Mouse (Mus musculus) MEL (cell line): ENCODE data around the gene Kctd10. TPM values are rescaled to one million over a fixed set of nuclear protein-coding genes. Genes with fewer than 3 reads are reported as not detected.

Experiments used
- DNase-seq: peaks from one replicate; pipeline ENCODE4 v3.0.0; 2011; ENCODE audit warnings: low read depth, low spot score
- H3K27ac ChIP-seq: 2 replicates; pipeline ENCODE4 v1.5.1; 2012; ENCODE audit warnings: low read depth, mild to moderate bottlenecking, control low read depth, low read length, moderate library complexity; ENCODE audit not compliant: control insufficient read depth
- H3K27me3 ChIP-seq, 2 experiments: fragments of 150-350 bp in 1 of 2; sonication (generic) in 1 of 2; 2 replicates each; pipeline ENCODE4 v1.6.1; 2012; ENCODE audit warnings: low read length in 2 of 2, mild to moderate bottlenecking in 2 of 2, improper control_type of control experiment in 1 of 2, moderate library complexity in 1 of 2; ENCODE audit not compliant: insufficient read depth in 2 of 2, control insufficient read depth in 1 of 2
- H3K36me3 ChIP-seq, 2 experiments: 2 replicates each; pipeline ENCODE4 v1.6.1; 2012 to 2014; ENCODE audit warnings: low read length in 2 of 2, improper control_type of control experiment in 1 of 2, inconsistent platforms in 1 of 2, mild to moderate bottlenecking in 1 of 2; ENCODE audit not compliant: insufficient read depth in 2 of 2, control insufficient read depth in 1 of 2
- H3K4me1 ChIP-seq, 2 experiments: fragments of 150-350 bp in 1 of 2; sonication (generic) in 1 of 2; 2 replicates each; pipeline ENCODE4 v1.6.1; 2012; ENCODE audit warnings: low read length in 2 of 2, improper control_type of control experiment in 1 of 2, mild to moderate bottlenecking in 1 of 2; ENCODE audit not compliant: insufficient read depth in 2 of 2, control insufficient read depth in 1 of 2
- H3K4me3 ChIP-seq, 2 experiments: fragments of 150-350 bp in 1 of 2; sonication (generic) in 1 of 2; 2 replicates each; pipeline ENCODE4 v1.5.1; 2012; ENCODE audit warnings: low read depth in 2 of 2, low read length in 2 of 2, mild to moderate bottlenecking in 2 of 2, moderate library complexity in 2 of 2, control low read depth in 1 of 2, improper control_type of control experiment in 1 of 2; ENCODE audit not compliant: control insufficient read depth in 1 of 2, insufficient read depth in 1 of 2
- H3K79me2 ChIP-seq: 2 replicates; pipeline ENCODE4 v1.6.1; 2012; ENCODE audit warnings: mild to moderate bottlenecking, low read length, moderate library complexity; ENCODE audit not compliant: control insufficient read depth, poor library complexity, insufficient read depth
- H3K9ac ChIP-seq: 2 replicates; pipeline ENCODE4 v1.6.1; 2012; ENCODE audit warnings: low read depth, mild to moderate bottlenecking, control low read depth, low read length, moderate library complexity; ENCODE audit not compliant: control insufficient read depth, poor library complexity, severe bottlenecking
- H3K9me3 ChIP-seq: fragments of 150-350 bp; sonication (generic); replicated peaks from 2 replicates; pipeline ENCODE4 v1.6.1; 2012; ENCODE audit warnings: mild to moderate bottlenecking, low read length, improper control_type of control experiment, moderate library complexity; ENCODE audit not compliant: insufficient read depth
- BHLHE40 ChIP-seq: IDR thresholded peaks from 2 replicates; pipeline ENCODE4 v1.6.1; 2012; ENCODE audit warnings: low read depth, mild to moderate bottlenecking, inconsistent platforms, low read length, improper control_type of control experiment, borderline replicate concordance
- CHD1 ChIP-seq: IDR thresholded peaks from 2 replicates; pipeline ENCODE4 v1.6.1; 2012; ENCODE audit warnings: low read depth, mild to moderate bottlenecking, inconsistent platforms, low read length, improper control_type of control experiment
- CHD2 ChIP-seq: IDR thresholded peaks from 2 replicates; pipeline ENCODE4 v1.6.1; 2011; ENCODE audit warnings: low read length, improper control_type of control experiment
- E2F4 ChIP-seq: IDR thresholded peaks from 2 replicates; pipeline ENCODE4 v1.6.1; 2011; ENCODE audit warnings: low read depth, low read length, improper control_type of control experiment, borderline replicate concordance
- ELF1 ChIP-seq: IDR thresholded peaks from 2 replicates; pipeline ENCODE4 v1.6.1; 2014; ENCODE audit warnings: low read depth, mild to moderate bottlenecking, inconsistent platforms, low read length, improper control_type of control experiment, moderate library complexity
- ETS1 ChIP-seq: IDR thresholded peaks from 2 replicates; pipeline ENCODE4 v1.6.1; 2012; ENCODE audit warnings: low read depth, mild to moderate bottlenecking, inconsistent platforms, low read length, improper control_type of control experiment, moderate library complexity
- GABPA ChIP-seq: IDR thresholded peaks from 2 replicates; pipeline ENCODE4 v1.6.1; 2012; ENCODE audit warnings: low read depth, mild to moderate bottlenecking, inconsistent platforms, low read length, improper control_type of control experiment, moderate library complexity
- HCFC1 ChIP-seq: IDR thresholded peaks from 2 replicates; pipeline ENCODE4 v1.6.1; 2012; ENCODE audit warnings: low read depth, mild to moderate bottlenecking, inconsistent platforms, low read length, improper control_type of control experiment, moderate library complexity
- JUND ChIP-seq: IDR thresholded peaks from 2 replicates; pipeline ENCODE4 v1.6.1; 2011; ENCODE audit warnings: low read depth, mild to moderate bottlenecking, improper control_type of control experiment, low read length
- MAX ChIP-seq: IDR thresholded peaks from 2 replicates; pipeline ENCODE4 v1.6.1; 2011; ENCODE audit warnings: low read length, improper control_type of control experiment
- MAZ ChIP-seq: IDR thresholded peaks from 2 replicates; pipeline ENCODE4 v1.6.1; 2012; ENCODE audit warnings: low read depth, mild to moderate bottlenecking, inconsistent platforms, low read length, improper control_type of control experiment
- MEF2A ChIP-seq: IDR thresholded peaks from 2 replicates; pipeline ENCODE4 v1.6.1; 2014; ENCODE audit warnings: low read depth, mild to moderate bottlenecking, inconsistent platforms, low read length, improper control_type of control experiment; ENCODE audit not compliant: poor library complexity, insufficient replicate concordance, severe bottlenecking; ENCODE audit errors: extremely low read depth
- MXI1 ChIP-seq: IDR thresholded peaks from 2 replicates; pipeline ENCODE4 v1.6.1; 2011; ENCODE audit warnings: mild to moderate bottlenecking, low read depth, low read length, improper control_type of control experiment
- MYC ChIP-seq: IDR thresholded peaks from 2 replicates; pipeline ENCODE4 v1.6.1; 2011; ENCODE audit warnings: low read depth, mild to moderate bottlenecking, low read length, improper control_type of control experiment, moderate library complexity
- NELFE ChIP-seq: IDR thresholded peaks from 2 replicates; pipeline ENCODE4 v1.6.1; 2011; ENCODE audit warnings: low read depth, low read length, improper control_type of control experiment
- NRF1 ChIP-seq: IDR thresholded peaks from 2 replicates; pipeline ENCODE4 v1.6.1; 2014; ENCODE audit warnings: low read depth, mild to moderate bottlenecking, inconsistent platforms, low read length, improper control_type of control experiment, moderate library complexity; ENCODE audit not compliant: poor library complexity, insufficient read depth, severe bottlenecking
- POLR2A ChIP-seq, 2 experiments: IDR thresholded peaks; 2 replicates each; pipeline ENCODE4 v1.6.1; 2011 to 2012; ENCODE audit warnings: low read length in 2 of 2, mild to moderate bottlenecking in 2 of 2, control low read depth in 1 of 2, improper control_type of control experiment in 1 of 2, low read depth in 1 of 2, moderate library complexity in 1 of 2; ENCODE audit not compliant: control insufficient read depth in 1 of 2, insufficient read depth in 1 of 2, poor library complexity in 1 of 2
- POLR2AphosphoS2 ChIP-seq: IDR thresholded peaks from 2 replicates; pipeline ENCODE4 v1.6.1; 2011; ENCODE audit warnings: low read length, improper control_type of control experiment
- RCOR1 ChIP-seq: IDR thresholded peaks from 2 replicates; pipeline ENCODE4 v1.6.1; 2012; ENCODE audit warnings: low read depth, mild to moderate bottlenecking, inconsistent platforms, low read length, improper control_type of control experiment
- SMC3 ChIP-seq: IDR thresholded peaks from 2 replicates; pipeline ENCODE4 v1.6.1; 2011; ENCODE audit warnings: low read depth, low read length, improper control_type of control experiment
- TAL1 ChIP-seq: IDR thresholded peaks from 2 replicates; pipeline ENCODE4 v1.6.1; 2012; ENCODE audit warnings: mild to moderate bottlenecking, inconsistent platforms, low read length, moderate library complexity, mixed read lengths
- TCF12 ChIP-seq: IDR thresholded peaks from 2 replicates; pipeline ENCODE4 v1.6.1; 2014; ENCODE audit warnings: low read depth, mild to moderate bottlenecking, inconsistent platforms, low read length, improper control_type of control experiment, moderate library complexity
- USF1 ChIP-seq: IDR thresholded peaks from 2 replicates; pipeline ENCODE4 v1.6.1; 2014; ENCODE audit warnings: low read depth, mild to moderate bottlenecking, inconsistent platforms, low read length, improper control_type of control experiment, moderate library complexity
- USF2 ChIP-seq, 2 experiments: IDR thresholded peaks; 2 replicates each; pipeline ENCODE4 v1.6.1; 2011 to 2012; ENCODE audit warnings: improper control_type of control experiment in 2 of 2, low read length in 2 of 2, borderline replicate concordance in 1 of 2, inconsistent platforms in 1 of 2, low read depth in 1 of 2, mild to moderate bottlenecking in 1 of 2; ENCODE audit not compliant: insufficient read depth in 1 of 2
- ZC3H11A ChIP-seq: IDR thresholded peaks from 2 replicates; pipeline ENCODE4 v1.6.1; 2012; ENCODE audit warnings: low read depth, mild to moderate bottlenecking, inconsistent platforms, low read length, improper control_type of control experiment
- ZNF384 ChIP-seq: IDR thresholded peaks from 2 replicates; pipeline ENCODE4 v1.6.1; 2012; ENCODE audit warnings: low read depth, mild to moderate bottlenecking, inconsistent platforms, low read length, improper control_type of control experiment
- polyA plus RNA-seq, 2 experiments: library from polyadenylated mRNA; stranded (reverse) in 1 of 2; unstranded in 1 of 2; fragments of >175 nt in 1 of 2; fragments of >200 nt in 1 of 2; gene quantifications; 2 replicates each; pipeline versions ENCODE4 v1.2.1 to v1.2.4; 2012; ENCODE audit warnings: low replicate concordance in 2 of 2, low read depth in 1 of 2; ENCODE audit not compliant: insufficient read length in 2 of 2, insufficient read depth in 1 of 2, missing spikeins in 1 of 2
- total RNA-seq: library from RNA; depleted of rRNA; stranded (reverse); fragments of 300-350 nt; gene quantifications from 2 replicates; pipeline ENCODE4 v1.2.3, GENCODE M21; 2012

Kctd10 gene
- total and polyA plus RNA-seq, 3 experiments: 42.2 to 47.8 TPM; not detected in 1

DNA sequence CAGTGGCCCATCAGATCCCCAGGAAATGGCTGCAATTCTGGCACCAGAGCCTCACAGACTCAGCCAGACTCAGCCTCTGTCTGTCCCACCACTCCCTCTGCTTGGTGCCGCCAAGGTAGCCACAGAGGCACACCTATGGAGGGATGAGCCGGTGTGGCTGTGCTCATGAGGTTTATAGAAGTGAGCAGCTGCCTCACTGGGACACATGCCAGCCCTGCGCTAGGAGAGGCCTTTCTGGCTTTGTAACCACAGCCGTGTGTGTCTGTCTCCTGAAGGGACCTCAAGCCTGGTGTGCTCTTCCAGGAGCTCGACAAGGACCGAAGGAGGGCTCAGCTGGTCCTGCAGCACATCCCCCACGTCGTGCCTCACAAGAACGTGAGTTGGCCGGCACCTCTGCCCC is 27.0 kb upstream of the Kctd10 start:
- Histone ChIP-seq H3K79me2 (no peaks in the 10 kb centered on the region), H3K27ac (no peak overlapping the region), H3K4me1 (no peaks in the 10 kb centered on the region), H3K9ac (no peak overlapping the region), H3K9me3 (no peaks in the 10 kb centered on the region), H3K36me3 (no peaks in the 10 kb centered on the region; a peak in 1 of 4 replicates), H3K4me3 (no peak overlapping the region), H3K27me3 (no peaks in the 10 kb centered on the region)
- DNase-seq: no peak
- no peak for TF ChIP-seq BHLHE40
- no peak for TF ChIP-seq E2F4
- no peak for TF ChIP-seq HCFC1
- TF ChIP-seq MXI1: no peak
- TF ChIP-seq NELFE: no peak
- no peak for TF ChIP-seq CHD2
- TF ChIP-seq RCOR1: no peak
- TF ChIP-seq ELF1: no peak
- TF ChIP-seq TCF12: no peak
- no peak for TF ChIP-seq USF2 (IDR thresholded peaks at IDR 0.05; ENCODE audit: borderline replicate concordance in 1 of 2, insufficient read depth in 1 of 2, low read depth in 1 of 2, low read length in 2 of 2)
- TF ChIP-seq ZC3H11A: no peak
- no peak for TF ChIP-seq POLR2AphosphoS2
- no peak for TF ChIP-seq TAL1
- TF ChIP-seq POLR2A (IDR thresholded peaks at IDR 0.05; ENCODE audit: control insufficient read depth in 1 of 2, insufficient read depth in 1 of 2, low read depth in 1 of 2, low read length in 2 of 2, poor library complexity in 1 of 2): no peak
- TF ChIP-seq USF1: no peak
- TF ChIP-seq JUND: no peak
- no peak for TF ChIP-seq MAX

DNA sequence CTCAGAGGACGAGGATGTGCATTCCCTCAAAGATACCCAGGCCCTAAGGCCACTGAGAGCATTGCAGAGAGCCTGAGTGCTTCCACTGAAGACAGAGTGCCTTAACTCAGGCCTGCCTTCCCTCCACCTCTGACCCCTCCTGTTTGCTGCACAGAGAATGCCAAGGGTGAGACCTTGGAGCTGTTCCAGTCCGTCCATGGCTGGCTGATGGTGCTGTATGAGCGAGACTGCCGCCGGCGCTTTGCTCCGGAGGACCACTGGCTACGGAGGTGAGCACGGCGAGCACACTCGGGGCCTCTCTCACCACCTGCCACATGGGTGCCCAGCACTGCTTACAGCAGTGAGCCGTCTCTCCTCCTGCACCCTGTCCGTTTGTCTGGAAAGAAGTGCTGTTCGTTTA is 26.3 kb upstream of the Kctd10 start:
- H3K4me1 ChIP-seq: no peaks in the 10 kb centered on the region
- DNase-seq: no peak
- H3K36me3 ChIP-seq: no peaks in the 10 kb centered on the region; a peak in 1 of 4 replicates
- no peak overlapping the region for H3K4me3 ChIP-seq
- no peak overlapping the region for H3K9ac ChIP-seq
- H3K9me3 ChIP-seq: no peaks in the 10 kb centered on the region
- TF ChIP-seq ZNF384 (no peak), GABPA (no peak), SMC3 (no peak), CHD1 (no peak), MEF2A (no peak), TCF12 (no peak), MAX (no peak), MXI1 (no peak), MYC (no peak), ZC3H11A (no peak), ETS1 (no peak), MAZ (no peak), POLR2AphosphoS2 (no peak), NRF1 (no peak)
- H3K27ac ChIP-seq: no peak overlapping the region
- no peaks in the 10 kb centered on the region for H3K27me3 ChIP-seq
- H3K79me2 ChIP-seq: no peaks in the 10 kb centered on the region
